Mouse (Mus musculus): Measurements from ENCODE around the gene Mill2. TPM values are rescaled to one million over a fixed set of nuclear protein-coding genes. Genes with fewer than 3 reads are reported as not detected.
"Not testable (repeated sequence)": the region's sequence is repeated elsewhere in the genome, so short reads cannot be mapped to it uniquely, and the experiment has no call there.

The Mill2 gene
- 0.59 and 0.63 TPM in 2 replicates for polyA plus RNA-seq (2016; fragmentation: Nextera tagmentation; extraction: Ambion mirVana)

- Histone ChIP-seq H3K4me2 (replicated peaks) (peak within 1 kb of the TSS; percentile 56), H3K4me3 (peak within 1 kb of the TSS; percentile 28), H3K9ac (replicated peaks) (peak within 1 kb of the TSS; percentile 7; the same call in 1 of the 2 replicates), H3K4me1 (peaks cover 5% of the 10 kb centered on the region; the same call in 1 of the 2 replicates), H3K27ac (replicated peaks) (no peak within 1 kb of the TSS; the same call in 1 of the 2 replicates), H3K36me3 (no peaks in the 10 kb centered on the region), H3K9me3 (no peaks in the 10 kb centered on the region), H3K27me3 (peaks cover 3% of the 10 kb centered on the region; the same call in 1 of the 2 replicates)
- 22% methylated on average over 3 of the region's 3 CpGs for WGBS
- ATAC-seq (ENCODE audit: low FRiP score, low read depth): no peak
Observed at GRCm38 (mm10) chr7:18839865-18840264, at the start of gene Mill2. Gene Mill2 (plus strand): TSS chr7:18839966.

GRCm38 (mm10) chr7:18790671-18791070 lies 49.1 kb upstream of the Mill2 start:
- H3K4me2 ChIP-seq (replicated peaks); H3K9ac ChIP-seq (replicated peaks); H3K4me3 ChIP-seq; H3K27ac ChIP-seq (replicated peaks); H3K27me3 ChIP-seq; ATAC-seq (ENCODE audit: low FRiP score, low read depth); H3K36me3 ChIP-seq; H3K9me3 ChIP-seq; H3K4me1 ChIP-seq: not testable (repeated sequence)

GRCm38 (mm10) chr7:18798420-18798819 lies 41.3 kb upstream of the Mill2 start, which contains the start of gene Psg19:
Gene Psg19 (minus strand): TSS chr7:18798520.
- H3K27me3 ChIP-seq: no peaks in the 10 kb centered on the region
- no peak within 1 kb of the TSS for H3K4me2 ChIP-seq (replicated peaks)
- no peak within 1 kb of the TSS for H3K27ac ChIP-seq (replicated peaks)
- H3K4me3 ChIP-seq: no peak within 1 kb of the TSS
- H3K36me3 ChIP-seq: no peaks in the 10 kb centered on the region
- 94% methylated on average over 1 of the region's 1 CpGs for WGBS
- no peak within 1 kb of the TSS for H3K9ac ChIP-seq (replicated peaks)
- ATAC-seq (ENCODE audit: low FRiP score, low read depth): no peak
- no peaks in the 10 kb centered on the region for H3K4me1 ChIP-seq
- no peaks in the 10 kb centered on the region for H3K9me3 ChIP-seq

DNA sequence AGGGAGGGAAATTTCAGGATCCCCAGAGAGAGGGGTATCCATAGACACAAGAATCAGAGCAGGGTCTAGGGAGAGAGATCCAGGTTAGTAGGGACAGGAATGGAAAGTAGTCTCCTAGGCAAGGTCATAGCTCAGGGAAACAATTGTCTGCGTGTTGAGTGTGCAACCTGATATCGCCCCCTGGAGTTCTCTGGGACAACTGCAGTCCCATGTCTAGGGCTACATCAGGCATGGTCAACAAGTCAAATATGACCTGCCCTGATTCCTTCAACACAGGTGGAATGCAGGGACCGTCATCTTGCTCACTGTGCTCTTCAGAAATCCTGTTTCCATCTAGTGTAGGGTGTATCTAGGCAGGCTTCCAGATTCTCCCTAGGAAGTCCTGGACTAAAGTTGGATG lies 40.6 kb upstream of the Mill2 start:
- H3K36me3 ChIP-seq: no peaks in the 10 kb centered on the region

GRCm38 (mm10) chr7:18803526-18803925 lies 36.2 kb upstream of the Mill2 start:
- Histone ChIP-seq H3K27me3 (no peaks in the 10 kb centered on the region), H3K4me2 (replicated peaks) (no peak overlapping the region)

More for the DNA sequence above, 40.6 kb upstream of the Mill2 start:
- WGBS: 43% methylated on average over 3 of the region's 3 CpGs
- no peak overlapping the region for H3K9ac ChIP-seq (replicated peaks)
- H3K4me2 ChIP-seq (replicated peaks): no peak overlapping the region
- no peak overlapping the region for H3K27ac ChIP-seq (replicated peaks)
- H3K27me3 ChIP-seq: no peaks in the 10 kb centered on the region
- no peaks in the 10 kb centered on the region for H3K4me1 ChIP-seq
- no peak overlapping the region for H3K4me3 ChIP-seq
- ATAC-seq (ENCODE audit: low FRiP score, low read depth): no peak
- H3K9me3 ChIP-seq: no peaks in the 10 kb centered on the region

GRCm38 (mm10) chr7:18818301-18818700 lies 21.5 kb upstream of the Mill2 start:
- ATAC-seq (ENCODE audit: low FRiP score, low read depth): no peak
- H3K27me3 ChIP-seq: no peaks in the 10 kb centered on the region; the same call in 1 of the 2 replicates
- no peaks in the 10 kb centered on the region for H3K36me3 ChIP-seq
- no peaks in the 10 kb centered on the region for H3K4me1 ChIP-seq
- no peak overlapping the region for H3K4me3 ChIP-seq
- no peaks in the 10 kb centered on the region for H3K9me3 ChIP-seq
- 84% methylated on average over 9 of the region's 9 CpGs for WGBS
- H3K27ac ChIP-seq (replicated peaks): no peak overlapping the region
- H3K9ac ChIP-seq (replicated peaks): no peak overlapping the region
- H3K4me2 ChIP-seq (replicated peaks): no peak overlapping the region

More at GRCm38 (mm10) chr7:18803526-18803925, 36.2 kb upstream of the Mill2 start:
- no peaks in the 10 kb centered on the region for H3K4me1 ChIP-seq
- H3K27ac ChIP-seq (replicated peaks): no peak overlapping the region
- no peak overlapping the region for H3K9ac ChIP-seq (replicated peaks)
- H3K4me3 ChIP-seq: no peak overlapping the region
- ATAC-seq (ENCODE audit: low FRiP score, low read depth): no peak
- no peaks in the 10 kb centered on the region for H3K36me3 ChIP-seq
- no peaks in the 10 kb centered on the region for H3K9me3 ChIP-seq

DNA sequence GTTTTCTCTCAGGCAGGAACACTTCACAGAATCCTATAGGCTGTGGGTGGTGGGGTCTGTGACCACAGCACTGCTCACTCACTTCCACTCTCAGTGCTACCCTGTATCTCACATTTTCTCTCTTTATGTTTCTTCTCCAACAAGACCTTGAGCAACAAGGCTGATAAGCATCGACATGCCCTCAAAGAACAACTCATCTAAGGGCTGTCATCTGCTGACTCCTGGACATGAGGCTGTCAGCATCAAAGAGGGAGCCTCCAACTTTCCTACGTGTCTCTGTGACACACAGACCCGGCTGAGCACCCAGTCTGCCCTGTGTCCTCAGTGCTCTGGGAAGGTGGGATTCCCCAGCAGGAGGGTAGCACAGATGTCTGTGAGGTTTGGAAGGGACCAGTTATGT lies 18.3 kb upstream of the Mill2 start, which contains the start of gene Psg17:
Gene Psg17, minus strand, starts transcription at position 101 of the 400 bp plus-strand sequence.
- no peak for ATAC-seq (ENCODE audit: low FRiP score, low read depth)

GRCm38 (mm10) chr7:18827792-18828546 lies 11.8 kb upstream of the Mill2 start:
- Histone ChIP-seq H3K9me3 (no peaks in the 10 kb centered on the region), H3K4me2 (replicated peaks) (no peak overlapping the region; the same call in 1 of the 2 replicates), H3K36me3 (no peaks in the 10 kb centered on the region), H3K4me1 (no peaks in the 10 kb centered on the region), H3K27ac (replicated peaks) (no peak overlapping the region), H3K4me3 (no peak overlapping the region), H3K27me3 (no peaks in the 10 kb centered on the region), H3K9ac (replicated peaks) (no peak overlapping the region)
- ATAC-seq (ENCODE audit: low FRiP score, low read depth): peak; percentile 30; the same call in 1 of the 2 replicates
- 61% methylated on average over 26 of the region's 26 CpGs for WGBS

More for the DNA sequence above, 18.3 kb upstream of the Mill2 start, which contains the start of gene Psg17:
- no peak within 1 kb of the TSS for H3K4me2 ChIP-seq (replicated peaks)
- no peaks in the 10 kb centered on the region for H3K4me1 ChIP-seq
- no peaks in the 10 kb centered on the region; the same call in 1 of the 2 replicates for H3K27me3 ChIP-seq
- 76% methylated on average over 3 of the region's 3 CpGs for WGBS
- no peak within 1 kb of the TSS for H3K9ac ChIP-seq (replicated peaks)
- H3K9me3 ChIP-seq: no peaks in the 10 kb centered on the region
- no peak within 1 kb of the TSS for H3K4me3 ChIP-seq
- no peak within 1 kb of the TSS for H3K27ac ChIP-seq (replicated peaks)
- H3K36me3 ChIP-seq: no peaks in the 10 kb centered on the region

DNA sequence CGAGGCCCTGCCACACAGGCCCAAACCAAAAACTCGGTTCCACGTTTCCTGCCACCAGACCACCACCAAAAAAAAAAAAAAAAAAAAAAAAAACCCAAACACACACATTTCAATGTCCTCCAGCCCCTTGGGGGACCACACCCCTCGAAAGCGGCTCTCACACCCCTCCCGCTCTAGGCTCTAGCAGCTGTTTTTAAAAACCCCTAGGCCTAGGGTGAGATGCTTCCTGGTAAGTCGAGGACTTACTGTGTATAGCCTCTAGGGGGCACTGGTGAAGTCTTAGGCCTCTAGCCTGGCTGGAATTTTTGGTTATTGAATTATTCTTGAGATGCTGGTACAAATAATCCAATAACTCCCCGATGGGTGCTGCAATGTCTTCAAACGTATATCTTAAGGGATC lies 11.2 kb upstream of the Mill2 start:
- Histone ChIP-seq H3K4me2 (replicated peaks) (no peak overlapping the region), H3K4me3 (no peak overlapping the region), H3K36me3 (no peaks in the 10 kb centered on the region), H3K27me3 (no peaks in the 10 kb centered on the region), H3K4me1 (no peaks in the 10 kb centered on the region), H3K27ac (replicated peaks) (no peak overlapping the region), H3K9me3 (no peaks in the 10 kb centered on the region), H3K9ac (replicated peaks) (no peak overlapping the region)
- ATAC-seq (ENCODE audit: low FRiP score, low read depth): no peak
- 61% methylated on average over 9 of the region's 9 CpGs for WGBS

- no peak for ATAC-seq (ENCODE audit: low FRiP score, low read depth)
- no peak overlapping the region for H3K9ac ChIP-seq (replicated peaks)
- H3K4me3 ChIP-seq: no peak overlapping the region
- no peaks in the 10 kb centered on the region for H3K27me3 ChIP-seq
- no peaks in the 10 kb centered on the region for H3K9me3 ChIP-seq
- no peaks in the 10 kb centered on the region for H3K36me3 ChIP-seq
- H3K4me1 ChIP-seq: no peaks in the 10 kb centered on the region
- 70% methylated on average over 7 of the region's 7 CpGs for WGBS
- H3K4me2 ChIP-seq (replicated peaks): no peak overlapping the region
- H3K27ac ChIP-seq (replicated peaks): no peak overlapping the region
Observed at GRCm38 (mm10) chr7:18829545-18829944, 10.2 kb upstream of the Mill2 start.

DNA sequence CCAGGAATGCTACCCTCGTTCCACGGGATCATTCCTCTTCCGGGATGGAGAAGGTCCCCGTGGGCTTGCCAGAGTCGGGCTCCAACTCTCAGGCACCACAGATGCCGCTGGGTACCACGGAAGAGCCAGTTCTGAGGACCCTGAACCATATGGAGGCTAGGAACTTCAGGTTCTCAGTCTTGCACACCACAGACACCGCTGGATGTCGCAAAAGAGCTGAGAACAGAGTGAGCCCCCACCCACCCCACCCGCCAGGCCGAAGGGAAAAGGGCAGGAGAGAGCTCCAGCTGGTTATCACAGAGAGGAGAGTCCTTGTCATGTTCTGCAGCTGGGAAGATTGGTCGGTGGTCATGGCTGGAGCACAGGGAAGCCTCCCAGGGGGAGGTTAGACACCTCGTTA lies 7.5 kb upstream of the Mill2 start:
- Histone ChIP-seq H3K4me2 (replicated peaks) (no peak overlapping the region), H3K9ac (replicated peaks) (no peak overlapping the region), H3K27me3 (no peaks in the 10 kb centered on the region), H3K27ac (replicated peaks) (no peak overlapping the region), H3K9me3 (no peaks in the 10 kb centered on the region), H3K36me3 (no peaks in the 10 kb centered on the region), H3K4me1 (no peaks in the 10 kb centered on the region), H3K4me3 (no peak overlapping the region)
- WGBS: 46% methylated on average over 13 of the region's 13 CpGs
- no peak for ATAC-seq (ENCODE audit: low FRiP score, low read depth)

GRCm38 (mm10) chr7:18840386-18841173 lies 814 bp downstream of the Mill2 start:
- peak; percentile 60; the same call in 1 of the 2 replicates for ATAC-seq (ENCODE audit: low FRiP score, low read depth)
- Histone ChIP-seq H3K4me1 (peaks cover 5% of the 10 kb centered on the region; the same call in 1 of the 2 replicates), H3K9ac (replicated peaks) (peak overlapping the region; percentile 7; the same call in 1 of the 2 replicates), H3K36me3 (no peaks in the 10 kb centered on the region), H3K4me2 (replicated peaks) (peak overlapping the region; percentile 56), H3K27ac (replicated peaks) (no peak overlapping the region; the same call in 1 of the 2 replicates), H3K27me3 (peaks cover 3% of the 10 kb centered on the region; the same call in 1 of the 2 replicates), H3K9me3 (no peaks in the 10 kb centered on the region), H3K4me3 (peak overlapping the region; percentile 28)
- WGBS: 4% methylated on average over 14 of the region's 17 CpGs
